Mouse (Mus musculus) forebrain, postnatal 0 days (tissue): ENCODE measurements around the gene Trmt2b. TPM values are rescaled to one million over a fixed set of nuclear protein-coding genes. Genes with fewer than 3 reads are reported as not detected.

Source experiments
- ATAC-seq: fragments of 200-750 bp; cut with Nextera tagmentation; 2 replicates; pipeline ENCODE4 v1.8.0; 2017; ENCODE audit warnings: mild to moderate bottlenecking, moderate library complexity
- DNase-seq: peaks from one replicate; pipeline ENCODE4 v3.0.0-alpha.2; 2015
- H3K27ac ChIP-seq: fragments of 300-500 bp; sonication (generic); 2 replicates; pipeline ENCODE4 v1.5.1; 2014; ENCODE audit warnings: low read depth, mild to moderate bottlenecking, antibody characterized with exemption, low read length, moderate library complexity, mixed read lengths
- H3K27me3 ChIP-seq: fragments of 300-500 bp; sonication (generic); 2 replicates; pipeline ENCODE4 v1.6.1; 2014; ENCODE audit warnings: mild to moderate bottlenecking, low read length, mixed read lengths; ENCODE audit not compliant: insufficient read depth
- H3K36me3 ChIP-seq: fragments of 300-500 bp; sonication (generic); 2 replicates; pipeline ENCODE4 v1.6.1; 2014; ENCODE audit warnings: mild to moderate bottlenecking, moderate library complexity; ENCODE audit not compliant: insufficient read depth
- H3K4me1 ChIP-seq: fragments of 300-500 bp; sonication (generic); 2 replicates; pipeline ENCODE4 v1.6.1; 2014; ENCODE audit warnings: antibody characterized with exemption; ENCODE audit not compliant: insufficient read depth
- H3K4me2 ChIP-seq: fragments of 300-500 bp; sonication (generic); 2 replicates; pipeline ENCODE4 v1.6.1; 2014; ENCODE audit warnings: low read depth, mild to moderate bottlenecking, moderate library complexity
- H3K4me3 ChIP-seq: fragments of 300-500 bp; sonication (generic); 2 replicates; pipeline ENCODE4 v1.5.1; 2014; ENCODE audit warnings: low read depth, low read length, mixed read lengths
- H3K9ac ChIP-seq: fragments of 300-500 bp; sonication (generic); 2 replicates; pipeline ENCODE4 v1.6.1; 2014; ENCODE audit warnings: mild to moderate bottlenecking
- H3K9me3 ChIP-seq: fragments of 300-500 bp; sonication (generic); 2 replicates; pipeline ENCODE4 v1.6.1; 2016; ENCODE audit warnings: low read length
- CTCF ChIP-seq: sonication (generic); IDR thresholded peaks from 2 replicates; pipeline ENCODE4 v1.5.1; 2016; ENCODE audit warnings: antibody characterized with exemption, control low read depth, low read depth
- WGBS: fragments of 180-500 bp; shearing (Covaris S2); extraction: QIAGEN DNeasy Blood & Tissue Kit; methylation state at CpG from one replicate; pipeline ENCODE4 v1.1.7; 2014; 5-methylcytosine and 5-hydroxymethylcytosine counted together
- polyA plus RNA-seq: library from polyadenylated mRNA; unstranded; fragments of >200 nt; fragmentation: Nextera tagmentation; extraction: Ambion mirVana; gene quantifications from 2 replicates; pipeline ENCODE4 v1.2.1, GENCODE M21; 2015
- total RNA-seq: library from RNA; depleted of rRNA; stranded (reverse); fragments of >200 nt; gene quantifications from 2 replicates; pipeline ENCODE4 v1.2.3, GENCODE M21; 2014

Gene Trmt2b
- total and polyA plus RNA-seq, 2 experiments from 2014 or later: 3.3 to 5.6 TPM

DNA sequence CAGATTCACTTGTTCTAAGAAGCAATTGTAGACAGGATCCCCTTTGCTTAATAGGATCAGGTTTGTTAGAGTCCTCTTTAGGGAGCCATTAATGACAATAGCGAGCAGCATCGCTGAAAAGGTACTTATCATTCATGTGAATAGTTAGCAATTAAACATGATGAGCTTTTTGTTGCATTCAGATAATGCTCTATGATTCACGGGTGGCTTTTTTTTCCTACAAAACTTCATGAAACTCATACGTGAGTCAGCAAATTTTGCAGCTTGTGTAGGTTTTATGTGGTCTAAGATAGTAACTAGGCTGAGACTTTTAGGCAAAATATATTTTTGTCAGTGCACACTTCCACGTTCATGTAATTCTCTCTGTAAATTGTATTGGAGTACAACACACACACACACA is 23.4 kb upstream of the Trmt2b start:
- 39% methylated on average over 5 of the region's 5 CpGs for WGBS
- no peak overlapping the region for H3K4me2 ChIP-seq
- no peaks in the 10 kb centered on the region for H3K27me3 ChIP-seq
- H3K9me3 ChIP-seq: no peaks in the 10 kb centered on the region
- no peak for DNase-seq
- no peak overlapping the region for H3K4me3 ChIP-seq
- no peak overlapping the region for H3K9ac ChIP-seq
- H3K4me1 ChIP-seq: 0 out of 2 replicates have a peak, but pooled peaks cover 7% of the 10 kb centered on the region
- H3K36me3 ChIP-seq: no peaks in the 10 kb centered on the region
- no peak overlapping the region for H3K27ac ChIP-seq
- no peak for ATAC-seq
- TF ChIP-seq CTCF: no peak

DNA sequence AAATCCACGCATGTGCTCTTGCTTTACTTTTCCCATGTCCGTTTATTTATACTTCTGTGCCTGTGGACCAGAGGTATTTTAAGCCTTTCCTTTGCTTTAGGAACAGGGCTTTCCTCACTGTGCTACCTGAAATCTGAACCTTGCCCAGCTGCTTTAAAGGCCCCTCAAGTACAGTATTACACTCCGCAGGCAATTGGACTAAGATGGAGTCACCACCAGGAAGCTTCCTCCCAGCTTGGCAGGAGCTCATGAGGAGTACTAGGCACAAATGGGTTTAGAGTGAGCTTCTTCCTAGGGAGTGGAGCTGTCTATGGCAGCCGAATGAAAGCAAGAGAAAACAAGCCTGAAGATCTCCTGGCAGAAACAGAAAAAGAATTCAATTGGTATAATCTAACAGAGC is 20.4 kb upstream of the Trmt2b start:
- Histone ChIP-seq H3K27me3 (no peaks in the 10 kb centered on the region), H3K36me3 (no peaks in the 10 kb centered on the region), H3K4me3 (peak overlapping the region; percentile 51), H3K27ac (peak overlapping the region; percentile 89), H3K4me1 (0 out of 2 replicates have a peak, but pooled peaks cover 7% of the 10 kb centered on the region), H3K9ac (peak overlapping the region; percentile 72; the same call in 1 of the 2 replicates), H3K9me3 (no peaks in the 10 kb centered on the region), H3K4me2 (peak overlapping the region; percentile 47)
- 43% methylated on average over 4 of the region's 4 CpGs for WGBS
- peak; percentile 32; the same call in 1 of the 2 replicates for ATAC-seq
- no peak for TF ChIP-seq CTCF
- peak; percentile 39 for DNase-seq

DNA sequence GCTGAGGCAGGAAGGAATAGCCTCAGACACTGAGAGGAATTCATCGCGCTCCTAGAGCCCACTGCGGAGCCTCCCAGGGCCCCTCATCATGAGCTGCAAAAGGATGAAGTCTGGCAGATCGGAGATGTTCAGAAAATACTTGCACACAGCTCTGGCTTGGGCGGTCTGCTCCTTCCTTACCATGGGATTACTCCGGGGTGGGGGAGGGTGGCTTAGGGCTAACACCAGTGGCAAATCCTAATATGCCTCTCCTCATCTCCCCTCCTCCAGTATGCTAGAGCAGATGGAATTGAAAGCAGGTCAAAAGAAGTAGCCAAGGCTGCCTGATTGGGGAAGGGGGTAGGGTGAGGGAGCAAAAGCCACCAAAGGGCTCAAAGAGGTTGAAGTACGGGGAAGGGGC is 20.0 kb upstream of the Trmt2b start:
- TF ChIP-seq CTCF: no peak
- 38% methylated on average over 7 of the region's 7 CpGs for WGBS
- Histone ChIP-seq H3K9ac (peak overlapping the region; percentile 72), H3K27ac (peak overlapping the region; percentile 89), H3K27me3 (no peaks in the 10 kb centered on the region), H3K36me3 (no peaks in the 10 kb centered on the region), H3K9me3 (no peaks in the 10 kb centered on the region), H3K4me1 (0 out of 2 replicates have a peak, but pooled peaks cover 7% of the 10 kb centered on the region), H3K4me2 (peak overlapping the region; percentile 47), H3K4me3 (peak overlapping the region; percentile 51)
- peak; percentile 28 for DNase-seq
- ATAC-seq: peak; percentile 27

DNA sequence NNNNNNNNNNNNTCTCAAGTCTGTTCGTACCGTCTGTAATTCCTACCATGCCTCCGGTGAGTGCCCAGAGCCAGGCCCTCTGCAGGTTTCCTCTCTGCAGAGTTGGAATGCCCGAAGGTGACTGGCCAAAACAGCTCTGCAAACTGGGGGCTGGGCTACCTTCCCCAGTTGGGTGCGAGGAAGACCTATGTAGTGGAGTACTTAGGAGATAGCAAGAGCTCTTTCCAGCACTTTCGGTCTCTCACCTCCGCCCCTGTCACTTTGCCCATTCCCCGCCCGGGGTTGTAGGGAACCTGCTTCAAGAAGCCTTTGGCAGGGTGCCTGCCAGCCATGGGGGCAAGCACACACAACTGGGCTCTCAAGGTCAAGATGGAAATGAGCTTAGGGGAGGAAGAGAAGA is 19.5 kb upstream of the Trmt2b start:
- Histone ChIP-seq H3K27ac (peak overlapping the region; percentile 89), H3K4me1 (0 out of 2 replicates have a peak, but pooled peaks cover 7% of the 10 kb centered on the region), H3K36me3 (no peaks in the 10 kb centered on the region), H3K4me3 (peak overlapping the region; percentile 51), H3K9me3 (no peaks in the 10 kb centered on the region), H3K9ac (peak overlapping the region; percentile 72), H3K27me3 (no peaks in the 10 kb centered on the region), H3K4me2 (peak overlapping the region; percentile 47)
- ATAC-seq (peak; percentile 6), DNase-seq (peak; percentile 31)
- 37% methylated on average over 9 of the region's 9 CpGs for WGBS
- no peak for TF ChIP-seq CTCF

DNA sequence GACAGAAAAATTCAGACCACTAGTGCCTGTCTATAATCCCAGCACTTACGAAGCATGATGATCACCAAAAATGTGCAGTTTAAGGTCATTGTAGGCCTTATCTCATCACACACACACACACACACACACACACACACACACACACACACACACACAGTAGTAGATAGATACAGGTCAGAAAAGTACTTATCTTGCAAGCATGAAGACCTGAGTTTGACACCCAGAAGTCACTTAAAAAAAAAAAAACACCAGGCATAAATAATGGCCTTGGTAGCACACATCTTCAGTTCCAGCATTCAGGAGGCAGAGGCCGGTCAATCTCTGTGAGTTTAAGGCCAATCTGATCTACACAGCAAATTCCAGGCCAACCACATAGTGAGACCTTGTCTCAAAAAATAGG is 10.5 kb upstream of the Trmt2b start:
- Histone ChIP-seq H3K27me3 (no peaks in the 10 kb centered on the region), H3K4me1 (no peaks in the 10 kb centered on the region), H3K27ac (no peak overlapping the region), H3K4me2 (no peak overlapping the region), H3K9ac (no peak overlapping the region), H3K4me3 (no peak overlapping the region), H3K36me3 (no peaks in the 10 kb centered on the region), H3K9me3 (no peaks in the 10 kb centered on the region)
- 90% methylated on average over 2 of the region's 2 CpGs for WGBS
- no peak for ATAC-seq
- DNase-seq: no peak
- no peak for TF ChIP-seq CTCF

DNA sequence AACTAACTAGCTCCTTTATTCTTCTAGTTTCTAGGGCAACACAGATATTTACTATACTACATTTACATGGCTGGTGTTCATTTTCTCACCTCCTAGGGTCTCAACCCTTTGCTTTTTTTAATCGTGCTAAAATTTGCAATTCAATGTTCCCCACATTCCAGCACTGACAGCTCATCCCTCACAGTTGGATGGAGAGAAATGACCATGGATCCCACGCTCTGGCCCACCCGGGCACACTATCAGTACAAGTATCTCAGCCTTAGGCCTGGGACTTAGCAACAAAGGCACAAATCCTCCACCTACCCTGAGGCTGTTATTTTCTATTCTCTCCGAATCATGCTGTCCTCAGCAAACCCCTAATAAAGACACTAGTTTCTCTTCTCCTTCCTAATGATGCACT is 9.0 kb upstream of the Trmt2b start:
- H3K4me1 ChIP-seq: no peaks in the 10 kb centered on the region
- no peak for DNase-seq
- H3K4me2 ChIP-seq: no peak overlapping the region
- H3K9ac ChIP-seq: no peak overlapping the region
- H3K4me3 ChIP-seq: no peak overlapping the region
- no peak overlapping the region for H3K27ac ChIP-seq
- no peak for ATAC-seq
- H3K36me3 ChIP-seq: no peaks in the 10 kb centered on the region
- H3K9me3 ChIP-seq: no peaks in the 10 kb centered on the region
- no peak for TF ChIP-seq CTCF
- H3K27me3 ChIP-seq: no peaks in the 10 kb centered on the region
- 37% methylated on average over 4 of the region's 4 CpGs for WGBS

DNA sequence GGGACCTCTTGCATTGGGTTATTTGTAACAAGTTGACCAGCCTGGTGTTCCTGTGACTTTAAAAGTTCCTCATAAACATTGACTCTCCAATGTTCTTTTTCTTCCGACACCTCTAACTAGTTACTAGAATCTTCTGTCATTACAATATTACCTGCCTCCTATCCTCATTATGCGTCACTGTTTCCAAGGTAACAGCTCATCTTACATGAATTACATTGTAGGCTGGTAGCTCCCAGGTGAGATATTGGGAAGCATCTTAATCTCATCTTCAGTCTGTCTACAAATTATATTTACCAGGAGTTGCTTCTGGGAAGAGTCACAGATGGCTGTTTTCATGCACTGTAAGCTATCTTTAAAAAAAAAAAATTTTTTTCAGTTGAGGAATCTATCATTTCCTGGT is 8.3 kb upstream of the Trmt2b start:
- Histone ChIP-seq H3K4me2 (no peak overlapping the region), H3K9me3 (no peaks in the 10 kb centered on the region), H3K4me1 (no peaks in the 10 kb centered on the region), H3K9ac (no peak overlapping the region), H3K27me3 (no peaks in the 10 kb centered on the region), H3K36me3 (no peaks in the 10 kb centered on the region), H3K4me3 (no peak overlapping the region), H3K27ac (no peak overlapping the region)
- DNase-seq: peak; percentile 7
- no peak for TF ChIP-seq CTCF
- WGBS: 78% methylated on average over 2 of the region's 2 CpGs
- peak; percentile 62; the same call in 1 of the 2 replicates for ATAC-seq
